Mouse (Mus musculus) erythroblast, embryonic 14.5 days (primary cell): ENCODE results near the gene Mst1r.

Experiments used
- GATA1 ChIP-seq: IDR thresholded peaks from 2 replicates; pipeline ENCODE4 v1.6.1; 2012; ENCODE audit warnings: low read length, inconsistent platforms, mixed read lengths
- TAL1 ChIP-seq: IDR thresholded peaks from 3 replicates; pipeline ENCODE4 v1.6.1; 2012; ENCODE audit warnings: low read length, inconsistent platforms, mixed read lengths

DNA sequence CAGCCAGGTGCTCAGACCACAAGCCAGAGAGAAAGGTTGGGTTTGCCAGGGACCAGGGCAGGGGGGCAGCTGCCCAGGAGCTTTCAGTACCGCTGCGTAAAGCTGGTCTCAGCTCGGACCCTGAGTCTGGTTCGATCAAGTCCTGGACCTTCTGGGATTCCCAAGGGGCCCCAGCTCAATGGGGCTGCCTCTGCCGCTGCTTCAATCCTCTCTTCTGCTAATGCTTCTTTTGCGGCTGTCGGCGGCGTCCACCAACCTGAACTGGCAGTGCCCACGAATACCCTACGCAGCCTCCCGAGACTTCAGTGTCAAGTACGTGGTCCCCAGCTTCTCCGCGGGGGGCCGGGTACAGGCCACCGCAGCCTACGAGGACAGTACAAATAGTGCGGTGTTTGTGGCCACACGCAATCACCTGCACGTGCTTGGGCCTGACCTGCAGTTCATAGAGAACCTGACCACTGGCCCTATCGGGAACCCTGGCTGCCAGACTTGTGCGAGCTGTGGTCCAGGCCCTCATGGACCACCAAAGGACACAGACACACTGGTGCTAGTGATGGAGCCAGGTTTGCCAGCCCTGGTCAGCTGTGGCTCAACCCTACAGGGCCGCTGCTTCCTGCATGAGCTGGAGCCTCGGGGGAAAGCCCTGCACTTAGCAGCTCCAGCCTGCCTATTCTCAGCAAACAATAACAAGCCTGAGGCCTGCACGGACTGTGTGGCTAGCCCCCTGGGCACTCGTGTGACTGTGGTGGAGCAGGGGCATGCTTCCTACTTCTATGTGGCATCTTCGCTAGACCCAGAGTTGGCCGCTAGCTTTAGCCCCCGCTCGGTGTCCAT is 511 bp downstream of the Mst1r start:
- TF ChIP-seq GATA1 (no peak), TAL1 (no peak)
